Mouse (Mus musculus) cerebellum, adult 18-20 months (tissue): ENCODE data around the gene Relb.

ENCODE experiments used
- DNase-seq, 2 experiments: peaks; one replicate each; pipeline ENCODE4 v3.0.0; 2021

The Relb gene

DNA sequence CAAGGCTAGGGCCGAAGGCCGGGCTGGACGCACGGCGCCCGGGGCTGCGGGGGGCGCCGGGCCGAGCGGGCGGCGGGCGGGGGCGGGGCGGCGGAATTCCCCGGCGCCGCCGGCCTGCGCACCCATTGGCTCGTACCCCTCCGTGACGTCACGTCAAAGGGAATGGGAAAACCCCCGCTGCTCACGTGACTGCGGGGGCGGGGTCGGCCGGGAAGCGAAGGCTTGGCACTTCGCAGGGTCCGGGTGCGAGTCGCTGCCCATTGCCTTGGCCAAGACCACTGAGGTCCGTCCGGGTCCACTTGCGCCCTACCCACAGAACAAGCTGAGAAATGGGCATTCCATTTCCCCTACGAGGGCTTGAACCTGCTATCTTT is at the start of gene Relb:
Gene Relb, minus strand, starts transcription at position 78 of the 374 bp plus-strand sequence.
- peak; percentile 89 for DNase-seq

DNA sequence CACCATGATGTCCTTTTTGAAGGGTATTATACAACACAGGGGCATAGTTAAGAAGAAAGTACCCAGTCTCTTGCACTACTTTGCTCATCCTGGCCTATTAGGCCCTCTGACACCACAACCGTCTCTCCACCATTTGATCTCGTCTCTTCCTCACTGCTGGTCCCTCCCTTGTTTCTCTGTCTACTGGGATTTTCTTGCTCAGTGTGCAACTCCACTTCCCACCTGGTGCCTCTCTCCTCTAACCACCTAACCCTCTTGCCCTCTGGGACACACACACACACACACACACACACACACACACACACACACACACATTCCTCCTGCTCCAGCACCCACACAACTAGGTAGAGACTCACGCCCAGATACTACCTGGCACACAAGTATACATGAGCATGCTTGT is 49.7 kb upstream of the Relb start:
- no peak for DNase-seq

DNA sequence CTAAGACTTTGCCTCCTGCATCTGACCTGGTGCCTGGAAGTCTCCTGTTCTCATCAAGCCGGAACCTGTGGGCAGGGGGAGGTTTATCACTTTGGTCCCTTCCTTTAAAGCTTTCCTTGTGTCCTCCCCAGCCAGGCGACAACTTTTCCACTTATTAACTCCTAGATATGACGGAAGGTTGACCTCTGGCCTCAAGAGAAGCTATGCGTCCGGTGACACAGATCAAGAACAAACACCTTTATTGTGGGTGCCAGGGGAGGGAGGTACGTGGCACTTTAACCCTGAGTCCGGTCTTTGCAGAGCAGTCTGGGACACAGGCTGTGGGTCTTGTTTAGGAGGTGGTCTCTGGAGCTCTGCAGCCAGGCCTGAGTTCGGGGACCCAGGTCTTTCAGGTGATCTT is 48.6 kb upstream of the Relb start, which contains the start of gene Apoc2:
Gene Apoc2, minus strand, starts transcription at position 70 of the 400 bp plus-strand sequence.
- no peak for DNase-seq

DNA sequence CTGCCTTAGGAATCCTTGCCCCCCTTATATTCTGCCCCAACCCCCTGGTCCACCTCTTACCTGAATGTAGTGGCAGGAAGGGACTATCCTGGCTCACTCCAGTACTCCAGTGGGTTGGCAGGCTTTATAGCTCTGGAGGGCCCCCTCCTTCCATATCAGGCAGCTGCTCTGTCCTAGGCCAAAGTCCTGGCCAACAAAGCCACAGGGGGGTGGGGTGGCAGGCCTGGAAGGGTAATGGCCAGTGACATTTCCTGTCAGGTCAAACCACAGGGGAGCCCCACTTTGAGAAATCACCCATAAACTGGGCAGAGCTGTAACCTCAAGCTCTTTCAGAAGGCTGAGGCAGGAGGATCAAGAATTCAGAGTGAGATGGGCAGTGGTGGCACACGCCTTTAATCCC is 47.4 kb upstream of the Relb start:
- DNase-seq: no peak

DNA sequence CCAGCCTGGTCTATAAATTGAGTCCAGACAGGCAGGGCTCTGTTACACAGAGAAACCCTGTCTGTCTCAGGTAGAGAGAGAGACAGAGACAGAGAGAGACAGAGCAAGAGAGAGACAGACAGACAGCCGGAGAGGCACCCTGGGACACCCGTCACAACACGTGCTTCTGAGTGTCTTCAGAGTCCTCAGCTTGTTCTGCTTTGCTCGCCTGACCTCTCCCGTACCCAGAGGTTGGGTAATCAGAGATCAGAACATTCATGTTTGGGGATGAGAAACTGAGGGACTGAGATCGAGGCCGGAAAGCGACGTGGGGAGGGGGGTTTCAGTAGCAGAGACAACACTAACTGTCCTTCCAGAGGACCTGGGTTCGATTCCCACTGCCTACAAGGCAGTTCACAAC is 46.6 kb upstream of the Relb start:
- no peak for DNase-seq

DNA sequence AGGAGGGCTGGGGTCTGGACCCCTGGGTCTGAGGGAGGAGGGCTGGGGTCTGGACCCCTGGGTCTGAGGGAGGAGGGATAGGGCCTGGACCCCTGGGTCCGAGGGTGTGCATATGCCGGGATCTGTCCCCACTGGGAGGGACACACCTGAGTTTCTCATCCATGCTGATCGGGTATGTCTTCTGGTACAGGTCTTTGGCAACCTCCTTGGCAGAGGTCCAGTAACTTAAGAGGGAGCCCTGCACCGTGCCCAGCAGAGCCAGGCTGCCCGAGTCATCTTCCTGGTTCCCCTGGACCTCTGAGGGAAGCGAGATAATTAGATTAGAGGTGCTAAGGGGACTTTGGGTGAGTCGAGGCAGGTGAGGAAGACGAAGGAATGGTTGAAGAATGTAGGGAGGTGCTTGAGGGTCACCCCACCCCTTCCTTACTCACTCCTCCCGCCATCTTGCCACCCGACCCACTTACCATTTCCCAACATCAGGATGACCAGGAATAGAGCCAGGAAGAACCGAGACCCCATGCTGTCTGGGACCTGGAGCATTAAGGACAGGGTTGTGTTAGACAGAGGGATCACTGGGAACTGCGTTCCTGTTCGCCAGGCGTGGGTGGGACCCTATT is 44.0 kb upstream of the Relb start:
- no peak for DNase-seq

DNA sequence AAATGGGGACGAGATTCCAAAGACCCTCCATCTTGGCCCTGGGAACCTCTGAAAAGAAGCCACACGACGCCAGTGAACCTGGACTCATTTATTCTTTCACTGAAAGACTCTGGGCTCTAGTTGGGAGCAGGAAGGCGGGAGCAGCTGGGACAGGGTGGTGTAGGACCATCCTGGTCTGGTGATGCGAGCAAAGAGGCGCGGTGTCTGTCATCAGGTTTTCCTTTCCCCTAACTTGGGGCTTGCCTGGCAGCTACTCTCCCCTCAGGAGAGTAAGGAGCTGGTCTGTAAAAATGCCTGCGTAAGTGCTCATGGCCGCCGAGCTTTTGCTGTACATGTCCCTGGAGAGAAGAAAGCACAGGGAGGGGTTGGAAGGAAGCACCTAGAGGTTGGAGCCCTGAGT is 42.3 kb upstream of the Relb start:
- DNase-seq: no peak

DNA sequence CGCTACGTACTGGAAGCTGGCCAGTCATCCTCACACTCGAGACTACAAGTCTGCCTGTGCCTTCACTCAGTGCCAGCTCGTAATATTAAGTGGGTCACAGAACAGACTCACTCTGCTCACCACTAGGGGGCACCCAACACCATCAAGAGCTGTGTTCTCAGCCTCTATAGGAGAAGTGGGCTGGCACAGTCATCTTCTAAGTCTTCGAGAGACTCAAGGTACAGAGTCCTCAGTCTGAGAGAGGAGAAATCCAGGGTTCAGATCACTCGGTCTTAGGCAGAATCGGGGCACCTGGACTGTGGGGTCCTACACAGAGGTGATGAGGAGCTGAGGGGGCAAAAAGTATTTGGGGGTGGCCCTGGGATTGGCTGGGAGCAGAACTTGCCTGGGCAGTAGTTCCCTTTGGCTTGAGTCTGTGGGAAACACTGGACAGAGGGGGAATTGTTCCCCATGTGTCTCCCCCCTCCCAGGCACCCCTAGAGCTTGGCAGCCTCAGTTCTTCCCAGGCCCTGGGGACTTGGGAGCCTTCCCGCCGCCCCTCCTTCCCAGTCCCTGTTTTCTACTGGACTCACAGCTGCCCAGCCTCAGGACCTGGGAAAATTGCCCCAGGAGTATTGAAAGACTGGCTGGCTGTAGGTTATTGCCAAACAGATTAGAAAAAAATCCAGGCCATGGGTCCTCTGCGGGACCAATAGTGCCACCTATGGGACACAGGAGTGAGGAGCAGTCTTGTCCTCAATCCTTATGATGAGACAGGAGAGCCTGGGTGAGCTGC is 39.9 kb upstream of the Relb start:
- peak; percentile 94 to 95 for DNase-seq

DNA sequence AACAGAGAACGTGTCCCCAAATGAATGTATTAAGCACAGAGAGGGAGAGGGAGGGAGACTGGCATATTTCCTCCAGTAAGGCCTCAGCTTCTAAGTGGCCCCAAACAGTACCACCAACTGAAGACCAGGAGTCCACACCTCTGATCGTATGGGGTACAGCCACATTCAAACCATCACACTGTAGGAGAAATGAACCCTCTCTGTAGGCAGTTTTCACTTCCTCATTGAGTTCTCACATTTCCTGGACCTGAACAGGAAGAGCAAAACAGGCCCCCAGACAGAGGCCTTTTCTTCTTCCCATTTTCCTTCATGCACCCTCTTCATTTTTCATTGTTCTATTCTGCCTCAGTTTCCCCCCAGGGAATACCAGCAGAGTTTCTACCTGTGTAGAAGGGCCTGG is 38.2 kb upstream of the Relb start:
- no peak for DNase-seq

DNA sequence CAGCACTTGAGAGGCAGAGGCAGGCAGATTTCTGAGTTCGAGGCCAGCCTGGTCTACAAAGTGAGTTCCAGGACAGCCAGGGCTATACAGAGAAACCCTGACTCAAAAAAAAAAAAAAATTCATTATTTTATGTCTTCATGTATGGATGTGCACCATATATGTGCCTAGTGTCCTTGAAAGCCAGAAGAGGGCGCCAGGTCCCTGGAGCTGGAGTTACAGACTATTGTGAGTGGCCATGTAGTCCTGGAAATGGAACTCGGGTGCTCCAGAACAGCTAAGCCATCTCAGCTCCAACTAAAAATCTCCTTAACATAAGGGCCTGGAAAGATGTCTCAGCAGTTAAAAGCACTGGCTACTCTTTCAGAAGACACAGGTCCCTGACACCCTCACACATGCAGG is 37.5 kb upstream of the Relb start:
- DNase-seq: no peak

DNA sequence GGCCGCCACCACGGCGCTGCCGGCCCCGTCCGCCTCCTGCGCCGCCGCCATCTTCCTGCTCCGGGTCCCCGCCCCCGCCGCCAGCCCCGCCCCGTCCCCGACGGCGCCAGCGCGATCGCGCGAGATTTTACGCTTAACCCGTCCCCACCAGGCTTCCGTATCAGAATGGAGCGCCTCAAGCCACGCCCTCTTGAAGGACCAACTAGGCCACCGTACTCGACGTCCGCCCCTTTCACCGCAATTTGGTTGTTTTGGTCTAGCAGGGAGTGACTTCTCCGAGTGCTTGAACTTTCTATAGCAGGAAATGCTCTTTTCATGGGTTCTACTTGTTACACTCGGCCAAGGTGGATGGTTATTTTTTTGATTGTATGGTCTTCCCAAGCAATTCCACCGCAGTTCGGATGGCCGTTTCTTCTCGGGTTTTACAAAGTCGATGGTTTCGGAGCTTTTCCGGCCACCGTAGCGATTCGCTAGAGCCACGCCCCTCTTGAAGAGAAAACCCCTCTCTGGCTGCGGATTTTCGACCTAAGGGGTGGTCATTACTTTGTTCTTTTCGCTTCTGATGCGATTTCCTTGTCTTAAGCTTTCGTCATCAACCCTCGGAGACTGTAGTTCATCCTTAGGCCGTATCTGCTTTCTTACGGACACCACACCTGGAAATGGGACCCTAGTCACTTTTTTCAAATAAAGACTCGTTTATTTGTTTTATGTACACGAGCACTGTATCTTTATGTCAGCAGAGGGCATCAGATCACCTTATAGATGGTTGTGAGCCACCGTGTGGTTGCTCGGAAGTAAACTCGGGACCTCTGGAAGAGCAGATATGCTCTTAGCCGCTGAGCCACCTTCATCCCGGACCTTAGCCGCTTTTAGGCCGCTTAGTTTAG is 36.0 kb upstream of the Relb start, which contains the start of gene Clptm1:
Gene Clptm1, minus strand, starts transcription at position 79 of the 887 bp plus-strand sequence.
- DNase-seq: peak; percentile 94 to 97

DNA sequence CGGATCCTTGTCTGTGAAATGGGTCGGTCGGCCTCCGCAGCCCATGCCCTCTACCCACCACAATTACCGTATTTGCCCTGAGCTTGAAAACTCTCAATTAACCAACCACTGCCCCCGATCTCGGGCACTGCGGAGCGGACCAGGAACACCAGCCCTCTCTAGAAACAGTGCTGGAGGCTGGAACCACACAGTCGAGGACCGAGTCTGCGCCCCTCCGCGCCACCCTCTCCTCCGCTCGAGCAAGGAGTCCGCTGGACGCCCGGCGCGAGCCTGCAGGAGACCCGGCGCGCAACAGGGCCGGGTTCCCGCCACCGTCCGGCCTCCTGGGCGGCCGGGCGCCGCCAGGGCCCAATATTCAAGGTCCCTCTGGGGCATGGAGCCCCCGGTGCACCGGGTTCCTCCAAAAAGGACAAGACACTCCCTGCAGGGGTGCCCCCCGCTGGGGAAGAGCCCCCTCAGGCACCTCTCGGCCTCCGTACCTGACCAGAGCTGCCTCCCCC is 35.3 kb upstream of the Relb start:
- DNase-seq: no peak

DNA sequence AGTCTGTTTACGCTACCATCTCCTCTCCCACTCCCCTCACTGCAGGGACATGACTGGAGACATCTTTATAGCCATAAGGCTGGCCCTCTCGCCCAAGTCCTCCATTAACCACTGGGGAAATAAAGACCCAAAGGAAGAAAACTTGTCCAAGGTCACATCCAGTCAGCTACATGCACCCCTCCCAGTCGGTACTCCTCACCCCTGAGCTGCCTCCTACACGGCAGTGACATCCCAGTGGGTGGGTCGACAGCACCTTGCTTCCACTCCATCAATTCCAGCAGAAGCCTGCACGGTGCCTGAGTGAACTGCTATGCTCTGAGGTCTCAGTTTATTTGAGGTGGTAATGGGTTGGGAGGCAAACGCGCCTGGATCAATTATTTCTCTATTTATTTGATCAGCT is 34.7 kb upstream of the Relb start:
- peak; percentile 15 to 24 for DNase-seq

DNA sequence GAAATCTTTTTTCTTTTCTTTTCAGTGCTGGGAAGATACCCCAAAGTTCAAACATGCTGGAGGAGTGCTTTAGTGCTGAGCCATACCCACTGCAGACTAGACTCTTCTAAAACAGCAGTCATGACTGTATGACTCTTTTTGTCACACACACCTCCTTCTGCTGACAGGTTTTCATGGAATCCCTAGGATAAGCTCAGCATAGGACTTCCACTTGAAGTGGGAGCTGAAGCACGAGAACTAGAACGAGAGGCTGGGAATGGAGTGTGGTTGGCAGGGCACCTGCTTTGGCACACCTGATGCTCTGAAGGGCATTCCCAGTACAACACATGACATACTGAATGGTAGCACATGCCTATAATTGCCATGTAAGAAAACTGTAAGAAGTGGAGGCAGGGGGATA is 23.4 kb upstream of the Relb start:
- no peak for DNase-seq

DNA sequence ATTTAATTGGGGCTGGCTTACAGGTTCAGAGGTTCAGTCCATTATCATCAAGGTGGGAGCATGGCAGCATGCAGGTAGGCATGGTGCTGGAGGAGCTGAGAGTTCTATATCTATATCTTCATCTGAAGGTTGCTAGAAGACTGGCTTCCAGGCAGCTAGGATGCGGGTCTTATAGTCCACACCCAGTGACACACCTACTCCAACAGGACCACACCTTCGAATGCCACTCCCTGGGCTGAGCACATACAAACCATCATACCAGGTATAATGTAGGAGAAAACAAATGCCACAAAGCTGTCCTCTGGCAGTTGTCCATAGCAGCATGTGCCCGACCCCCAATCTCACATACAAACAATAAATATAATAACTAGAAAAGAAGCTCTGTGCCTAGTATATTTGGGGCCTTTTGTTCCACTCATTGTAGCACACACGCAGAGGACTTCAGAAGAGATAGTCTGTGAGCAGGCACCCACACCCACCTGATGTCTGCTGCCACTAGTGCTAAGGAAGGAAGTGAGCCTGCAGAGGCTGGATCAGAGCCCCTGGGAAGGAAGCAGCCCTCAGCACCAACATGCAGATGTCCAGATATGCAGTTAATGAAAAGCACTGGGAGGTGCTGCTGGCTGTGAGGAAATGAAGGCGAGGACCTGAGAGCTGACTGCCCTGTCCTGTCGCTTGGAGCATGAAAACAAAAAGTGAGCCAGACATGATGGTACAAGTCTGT is 22.0 kb upstream of the Relb start:
- no peak for DNase-seq

DNA sequence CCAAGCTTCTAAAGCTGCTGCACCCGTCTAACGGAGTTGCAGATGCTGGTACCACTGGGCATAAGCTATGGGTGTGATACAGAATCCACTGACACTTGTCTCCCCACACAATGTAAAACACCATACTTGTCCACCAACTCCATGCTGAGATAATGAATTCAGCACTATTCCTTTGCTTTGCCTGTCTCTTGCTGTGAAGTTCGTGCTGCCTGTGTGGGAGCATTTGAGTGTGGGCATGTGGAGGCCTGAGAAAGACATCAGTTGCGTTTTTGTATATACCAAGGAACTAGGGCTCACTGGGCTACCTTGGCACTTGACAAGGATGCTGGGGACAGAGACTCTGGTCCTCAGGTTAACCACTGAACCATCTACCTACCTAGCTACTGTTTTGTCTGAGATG is 12.0 kb upstream of the Relb start:
- no peak for DNase-seq

DNA sequence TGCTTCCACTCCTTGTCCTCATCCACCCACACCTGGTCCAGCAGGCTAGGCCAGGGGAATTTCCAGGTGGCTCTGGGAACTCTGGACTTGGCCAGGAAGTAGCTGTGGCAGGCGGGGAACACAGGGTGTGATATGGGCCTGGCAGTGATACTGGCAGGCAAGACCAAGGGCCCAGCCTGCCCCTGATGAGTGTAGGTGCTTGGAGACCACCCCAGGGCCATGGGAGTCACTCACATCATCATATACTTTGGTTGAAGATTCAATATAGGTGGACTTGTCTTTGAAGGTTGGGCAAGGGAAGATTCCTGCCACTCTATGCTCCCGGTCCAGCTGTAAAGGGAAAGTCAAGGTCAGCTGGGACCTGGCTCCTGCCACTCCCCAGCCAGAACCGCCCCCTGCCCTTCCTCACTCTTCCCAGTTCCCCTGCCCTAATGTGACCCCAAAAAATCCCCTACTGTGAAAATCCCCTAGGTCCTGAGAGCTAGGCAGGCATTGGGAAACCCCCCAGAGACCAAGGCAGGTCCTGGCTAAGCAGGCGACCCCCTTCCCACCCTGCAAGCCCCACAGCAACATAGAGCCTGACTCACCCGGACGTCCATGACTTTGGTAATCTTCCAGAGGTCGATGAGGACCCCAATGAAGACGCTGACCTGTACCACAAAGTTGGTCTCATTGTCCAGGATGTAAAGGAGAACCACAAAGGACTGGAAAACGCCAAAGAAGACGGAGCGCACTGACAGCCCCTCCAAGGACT is 6.0 kb upstream of the Relb start:
- DNase-seq: no peak

DNA sequence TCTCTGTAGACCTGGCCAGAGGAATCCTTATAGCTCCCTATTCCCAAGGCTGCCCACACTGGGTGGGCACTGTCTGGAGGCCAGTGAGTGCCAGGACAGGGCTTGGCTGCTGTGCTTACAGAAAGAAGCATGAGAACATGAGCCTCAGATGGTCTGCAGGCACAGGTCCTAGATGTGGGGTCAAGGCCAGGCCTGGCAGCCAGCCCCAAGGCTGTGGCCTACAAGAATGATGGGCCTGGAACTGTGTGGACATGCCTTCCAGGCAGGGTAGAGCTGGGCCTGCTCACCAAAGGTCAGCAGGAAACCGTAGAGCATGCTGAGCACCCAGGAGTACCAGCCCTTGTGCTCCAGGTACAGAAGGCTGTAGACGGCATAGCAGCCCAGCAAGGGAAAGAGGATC is 5.4 kb upstream of the Relb start:
- DNase-seq: no peak

DNA sequence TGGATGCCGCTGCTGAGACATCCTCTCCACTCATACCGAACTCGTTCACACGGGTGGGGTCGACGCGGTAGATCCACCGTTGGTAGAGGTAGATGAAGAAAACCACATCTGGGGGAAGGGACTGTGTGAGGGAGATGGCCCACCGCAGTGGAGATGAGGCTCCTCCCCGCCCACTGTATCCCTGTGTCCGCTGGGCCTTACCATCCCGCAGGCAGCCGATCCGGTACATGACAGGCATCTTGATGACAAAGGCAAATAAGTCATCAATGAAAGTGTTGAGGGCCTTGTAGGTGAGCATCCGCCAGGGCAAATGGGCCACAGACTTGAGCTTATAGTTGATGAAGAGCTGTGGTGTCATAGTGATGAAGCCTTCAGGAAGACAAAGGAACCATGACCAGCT is 4.6 kb upstream of the Relb start:
- no peak for DNase-seq

DNA sequence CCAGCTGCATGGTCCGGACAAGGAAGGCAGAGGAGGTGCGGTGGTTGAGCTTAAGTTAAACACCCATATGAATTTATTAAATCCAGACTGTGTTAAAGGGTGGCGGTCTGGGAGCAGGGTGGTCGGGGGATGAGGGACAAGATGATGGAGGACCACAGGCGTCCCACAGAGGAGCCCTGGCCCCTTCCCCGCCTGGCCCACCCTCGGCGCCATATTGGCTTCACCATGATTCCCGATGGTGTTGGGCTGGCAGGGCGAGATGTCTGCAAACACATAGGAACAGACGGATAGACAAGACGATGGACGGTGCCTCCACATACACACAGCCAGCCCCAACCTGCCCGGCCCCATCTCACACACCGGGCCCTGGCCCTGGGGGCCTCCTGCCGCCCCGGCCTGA is 4.0 kb upstream of the Relb start:
- DNase-seq: no peak

DNA sequence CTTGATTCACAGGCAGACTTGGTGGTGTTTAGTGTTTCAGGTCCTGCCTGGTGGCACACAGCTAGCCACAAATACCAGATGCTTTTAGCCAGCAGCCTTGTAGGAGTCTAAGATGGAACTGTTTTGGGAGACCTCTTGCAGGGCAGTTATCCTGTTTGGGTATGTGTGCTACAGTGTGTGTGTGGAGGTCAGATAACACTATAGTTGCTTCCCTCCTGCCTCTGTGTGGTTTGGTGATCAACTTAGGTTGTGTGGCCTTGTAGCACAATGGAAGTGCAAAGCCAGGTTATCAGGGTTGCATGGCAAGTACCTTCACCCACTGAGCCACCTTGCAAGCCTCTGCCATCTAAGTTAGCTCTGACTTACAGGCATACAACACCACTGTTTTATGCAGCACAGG is 3.5 kb upstream of the Relb start:
- no peak for DNase-seq

DNA sequence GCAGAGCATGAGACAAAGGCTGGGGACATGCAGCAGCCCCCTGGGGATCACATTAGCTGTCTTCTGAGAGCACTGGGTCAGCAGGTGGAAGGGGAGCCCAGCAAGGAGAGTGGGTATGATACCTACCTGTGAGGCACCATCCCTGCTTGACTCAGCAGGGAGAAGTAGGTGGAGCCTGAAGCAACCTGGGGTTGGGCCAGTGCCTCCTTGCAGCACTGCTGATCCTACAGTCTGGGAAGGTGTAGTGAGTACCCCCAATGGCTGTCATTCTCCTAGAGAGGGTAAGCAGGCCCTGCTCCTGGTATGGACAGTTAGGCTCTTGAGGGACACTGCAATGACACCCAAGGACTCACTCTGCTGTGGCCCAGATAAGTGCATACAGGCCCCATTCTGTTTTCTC is 3.0 kb upstream of the Relb start:
- DNase-seq: no peak
